13 mouse cellular contexts compared by ENCODE assay signal in the genomic region with DNA sequence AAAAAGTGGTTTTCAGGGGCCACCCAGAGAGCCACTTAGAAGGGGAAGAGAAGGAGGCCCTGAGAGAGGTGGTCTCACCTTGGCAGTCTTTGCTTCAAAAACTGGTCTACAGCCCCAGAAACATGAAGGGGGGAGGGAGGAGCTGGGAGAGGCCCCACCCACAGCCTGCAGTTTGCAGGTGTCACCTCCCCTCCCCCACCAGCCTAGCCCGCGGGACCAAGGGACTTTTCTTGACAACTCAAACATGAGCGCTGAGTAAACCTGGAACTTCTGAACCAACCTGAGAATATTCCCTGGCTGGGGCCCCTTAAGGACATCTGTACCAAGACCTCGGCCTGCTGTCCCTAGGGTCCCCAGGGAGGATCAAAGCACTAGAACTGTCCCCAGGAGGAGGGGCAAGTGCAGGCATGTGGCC. TPM values are rescaled to one million over a fixed set of nuclear protein-coding genes. Genes with fewer than 3 reads are reported as not detected.
A peak's percentile ranks its signal among the peaks of the same experiment; 100 is the strongest.
DNase-seq lines count a peak whose midpoint lies in the region; ATAC-seq and TF ChIP-seq lines count a peak whose summit lies in the region.
"Had no signal": no experiment of that assay in that cellular context is flagged by ENCODE, and none has a peak within 500 bp of the region (broad histone marks: within the 10 kb centered on the region; RNA-seq: fewer than 3 reads in every experiment).

No protein-coding gene starts in this region.

- H3K9me3 ChIP-seq in CH12.LX (replicated peaks; ENCODE audit: low read length) = peaks cover 7% of the 10 kb centered on the region
- H3K9me3 ChIP-seq in heart, embryonic 12.5 days (replicated peaks) = 0 out of 2 replicates have a peak, but pooled peaks cover 3% of the 10 kb centered on the region

- no peaks in the 10 kb centered on the region for H3K27me3 ChIP-seq in CH12.LX (replicated peaks)
- no peaks in the 10 kb centered on the region for H3K27me3 ChIP-seq in thymus, adult 2 months (ENCODE audit: control insufficient read depth, insufficient read depth, low read length)
- H3K27me3 ChIP-seq in heart, embryonic 12.5 days (replicated peaks) = no peaks in the 10 kb centered on the region

- peak overlapping the region; percentile 86 to 99 (median 94) for H3K4me3 ChIP-seq in CH12.LX (replicated peaks in 1 of 3; ENCODE audit: low read depth in 2 of 3, low read length in 2 of 3, poor library complexity in 1 of 3)
- H3K4me3 ChIP-seq in thymus, adult 2 months (ENCODE audit: control insufficient read depth, insufficient read depth, low read length) = peak overlapping the region; percentile 77
- H3K4me3 ChIP-seq in heart, embryonic 12.5 days = no peak overlapping the region
- H3K4me3 ChIP-seq: layer of hippocampus, adult 2 months had no signal

- peak; percentile 81 for DNase-seq in CD4-positive helper T cell, adult 2 months (ENCODE audit: low read depth, low spot score)
- peak; percentile 99 for DNase-seq in CH12.LX (ENCODE audit: extremely low read depth)
- peak; percentile 45 to 52 for DNase-seq in lung, postnatal 4 days
- DNase-seq in thymus, adult 2 months = peak; percentile 94
- no peak for DNase-seq in cerebellum, postnatal 25 days
- no peak for DNase-seq in adrenal gland, adult 18-20 months (ENCODE audit: low spot score in 2 of 2)
- DNase-seq: forebrain, postnatal 0 days; heart, adult 18-20 months; heart, postnatal 4 days; kidney, adult 18-20 months had no signal

- no peak for TF ChIP-seq CTCF in CH12.LX (conservative IDR thresholded peaks at IDR 0.05 in 1 of 2, IDR thresholded peaks at IDR 0.05 in 1 of 2; ENCODE audit: low read depth in 2 of 2, low read length in 2 of 2)
- 0 out of 2 replicates have a peak, but pooled peaks have one; percentile 36 for TF ChIP-seq CTCF in thymus, adult 2 months (IDR thresholded peaks at IDR 0.05; ENCODE audit: borderline replicate concordance, control insufficient read depth, extremely low read depth, insufficient read depth, low read length, poor library complexity)

- ATAC-seq in heart, embryonic 12.5 days (ENCODE audit: insufficient number of reproducible peaks, low FRiP score) = no peak
- ATAC-seq: forebrain, postnatal 0 days had no signal

- peak overlapping the region; percentile 100 for H3K27ac ChIP-seq in CH12.LX (ENCODE audit: insufficient read depth, low read depth)
- H3K27ac ChIP-seq in thymus, adult 2 months (ENCODE audit: control insufficient read depth, insufficient read depth, low read length) = peak overlapping the region; percentile 96
- H3K27ac ChIP-seq in heart, embryonic 12.5 days (ENCODE audit: poor library complexity, severe bottlenecking) = no peak overlapping the region
- H3K27ac ChIP-seq: layer of hippocampus, adult 2 months had no signal

- H3K79me2 ChIP-seq in CH12.LX (replicated peaks; ENCODE audit: control insufficient read depth, extremely low read depth, insufficient read depth, poor library complexity, severe bottlenecking) = peaks cover 68% of the 10 kb centered on the region

- in situ Hi-C loops in CH12.LX (cut with MboI; ENCODE audit: low pct_ligation_motif_present, low pct_unique_long_range_greater_than_20kb, low sequenced_read_pairs) = no loop called here

- peak overlapping the region; percentile 41; the same call in 1 of the 2 replicates for H3K4me2 ChIP-seq in CH12.LX (ENCODE audit: insufficient read depth, low read depth, poor library complexity, severe bottlenecking)
- H3K4me2 ChIP-seq in heart, embryonic 12.5 days = no peak overlapping the region

- TF ChIP-seq RAD21 in CH12.LX (IDR thresholded peaks at IDR 0.05; ENCODE audit: low read depth, low read length) = no peak; the same call in 1 of the 2 replicates

- peaks cover 43 to 56% of the 10 kb centered on the region in 2 experiments for H3K36me3 ChIP-seq in CH12.LX (replicated peaks in 1 of 2; ENCODE audit: control insufficient read depth in 1 of 2, insufficient read depth in 1 of 2, low read length in 1 of 2)
- H3K36me3 ChIP-seq in thymus, adult 2 months (ENCODE audit: control insufficient read depth, insufficient read depth, low read length) = peaks cover 5% of the 10 kb centered on the region; the same call in 1 of the 2 replicates
- H3K36me3 ChIP-seq in heart, embryonic 12.5 days = no peaks in the 10 kb centered on the region

- dilution Hi-C loops in CH12.LX (cut with MboI; ENCODE audit: extremely low pct_ligation_motif_present, extremely low pct_unique_long_range_greater_than_20kb, low sequenced_read_pairs) = no loop called here

- WGBS in thymus, adult 2 months = 9% methylated on average over 4 of the region's 4 CpGs
- whole genome bisulfite sequencing in heart, embryonic 12.5 days = 54% methylated on average over 4 of the region's 4 CpGs

- TF ChIP-seq EP300 in CH12.LX (IDR thresholded peaks at IDR 0.05; ENCODE audit: low read length) = peak; percentile 99

- TF ChIP-seq POLR2A in CH12.LX (IDR thresholded peaks at IDR 0.05; ENCODE audit: low read depth, low read length) = peak; percentile 79
- peak; percentile 38; the same call in 1 of the 2 replicates for TF ChIP-seq POLR2A in thymus, adult 2 months (IDR thresholded peaks at IDR 0.05; ENCODE audit: control insufficient read depth, extremely low read depth, insufficient read depth, low read length, poor library complexity)

- H3K9ac ChIP-seq in CH12.LX (ENCODE audit: insufficient read depth, low read depth) = peak overlapping the region; percentile 97
- no peak overlapping the region for H3K9ac ChIP-seq in heart, embryonic 12.5 days
- H3K9ac ChIP-seq: forebrain, postnatal 0 days had no signal

- peaks cover 4 to 48% of the 10 kb centered on the region in 2 experiments for H3K4me1 ChIP-seq in CH12.LX (ENCODE audit: control insufficient read depth in 1 of 2, insufficient read depth in 2 of 2)
- peaks cover 74% of the 10 kb centered on the region for H3K4me1 ChIP-seq in thymus, adult 2 months (replicated peaks; ENCODE audit: control insufficient read depth, insufficient read depth, low read length)
- H3K4me1 ChIP-seq in heart, embryonic 12.5 days (replicated peaks) = peaks cover 10% of the 10 kb centered on the region

TF ChIP-seq in CH12.LX, 34 proteins besides CTCF, POLR2A, EP300 and RAD21 (continues in another document):
- TF ChIP-seq UBTF (IDR thresholded peaks at IDR 0.05; ENCODE audit: low read depth, low read length) (no peak), MYC (IDR thresholded peaks at IDR 0.05; ENCODE audit: low read depth, low read length) (peak; percentile 85; the same call in 1 of the 2 replicates), POLR2AphosphoS2 (IDR thresholded peaks at IDR 0.05; ENCODE audit: low read depth, low read length) (no peak; the same call in none of the 2 replicates), MAZ (IDR thresholded peaks at IDR 0.05; ENCODE audit: low read depth, low read length) (peak; percentile 99), ZKSCAN1 (IDR thresholded peaks at IDR 0.05; ENCODE audit: borderline replicate concordance, low read depth, low read length) (no peak), CHD1 (IDR thresholded peaks at IDR 0.05; ENCODE audit: low read depth, low read length) (peak; percentile 95; the same call in 1 of the 2 replicates), RCOR1 (conservative IDR thresholded peaks at IDR 0.05; ENCODE audit: low read depth, low read length) (peak; percentile 98), CHD2 (IDR thresholded peaks at IDR 0.05; ENCODE audit: low read length) (peak; percentile 97), TCF12 (IDR thresholded peaks at IDR 0.05; ENCODE audit: low read depth, low read length) (peak; percentile 100), HCFC1 (IDR thresholded peaks at IDR 0.05; ENCODE audit: low read depth, low read length) (peak; percentile 32; the same call in 1 of the 2 replicates), USF1 (IDR thresholded peaks at IDR 0.05; ENCODE audit: low read depth, low read length) (0 out of 2 replicates have a peak, but pooled peaks have one; percentile 18), JUND (conservative IDR thresholded peaks at IDR 0.05; ENCODE audit: low read depth, low read length) (peak; percentile 88), SIN3A (IDR thresholded peaks at IDR 0.05; ENCODE audit: low read length) (peak; percentile 95), NELFE (IDR thresholded peaks at IDR 0.05; ENCODE audit: low read depth, low read length) (peak; percentile 57), BHLHE40 (IDR thresholded peaks at IDR 0.05; ENCODE audit: low read depth, low read length) (peak; percentile 97), JUN (IDR thresholded peaks at IDR 0.05; ENCODE audit: insufficient read depth, low read depth, low read length) (peak; percentile 92), KAT2A (IDR thresholded peaks at IDR 0.05; ENCODE audit: insufficient replicate concordance, low read length) (peak; percentile 82; the same call in 1 of the 2 replicates), USF2 (conservative IDR thresholded peaks at IDR 0.05; ENCODE audit: low read depth, low read length) (no peak), ZMIZ1 (IDR thresholded peaks at IDR 0.05; ENCODE audit: low read depth, low read length) (no peak; the same call in 1 of the 2 replicates), ELF1 (IDR thresholded peaks at IDR 0.05; ENCODE audit: low read depth, low read length) (peak; percentile 59), MAX (IDR thresholded peaks at IDR 0.05; ENCODE audit: low read length) (peak; percentile 88; the same call in 1 of the 2 replicates), TBP (conservative IDR thresholded peaks at IDR 0.05; ENCODE audit: low read depth, low read length) (peak; percentile 87), MAFK (IDR thresholded peaks at IDR 0.05; ENCODE audit: insufficient replicate concordance, low read length) (peak; percentile 88), MXI1 (IDR thresholded peaks at IDR 0.05; ENCODE audit: low read depth, low read length) (no peak), SMC3 (IDR thresholded peaks at IDR 0.05; ENCODE audit: low read depth, low read length) (peak; percentile 9; the same call in 1 of the 2 replicates), IRF4 (IDR thresholded peaks at IDR 0.05; ENCODE audit: low read depth, low read length) (peak; percentile 100), ZC3H11A (IDR thresholded peaks at IDR 0.05; ENCODE audit: low read depth, low read length) (no peak)

RNA-seq across cellular contexts. Expression of a gene that starts 2.5 kb away (rescaled TPM):
- total RNA-seq in CH12.LX (2012; rRNA removed) (129 and 142 TPM in 2 replicates), CH12.LX (2014; rRNA removed) (95.5 and 103 TPM in 2 replicates)
- polyA plus RNA-seq in CH12.LX (2012; ENCODE audit: insufficient read length, low read depth) = 191 and 252 TPM in 2 replicates
- 177 and 188 TPM in 2 replicates for polyA plus RNA-seq in thymus, adult 2 months (2012; rRNA removed)
- 0.18 and 0.23 TPM in 2 replicates for polyA plus RNA-seq in heart, embryonic 12.5 days (2016; fragmentation: Nextera tagmentation; extraction: Ambion mirVana)
- under 1 TPM; 0.40 to 0.74 TPM for total RNA-seq in adrenal gland, adult 18-20 months (2021)
- total RNA-seq: MEL had no signal

RNA-seq across cellular contexts. Expression of a gene that starts 53.8 kb away (rescaled TPM):
- total RNA-seq in CH12.LX (2012; rRNA removed) (15.8 and 18.2 TPM in 2 replicates), CH12.LX (2014; rRNA removed) (20.7 and 26.4 TPM in 2 replicates)
- polyA plus RNA-seq in CH12.LX (2012; ENCODE audit: insufficient read length, low read depth) = 25.4 and 27.4 TPM in 2 replicates
- polyA plus RNA-seq in thymus, adult 2 months (2012; rRNA removed) = 141 and 189 TPM in 2 replicates
- polyA plus RNA-seq in heart, embryonic 12.5 days (2016; fragmentation: Nextera tagmentation; extraction: Ambion mirVana) = 3.5 and 3.8 TPM in 2 replicates
- total RNA-seq in adrenal gland, adult 18-20 months (2021) = 100 to 1,000 TPM in 1 of 2 experiments, 10 to 100 TPM in 1; 39.6 to 199 TPM

Comparison
In these comparisons a context has a peak if more than half of its experiments do, and no peak if none do; other contexts are left out.
1. DNase-seq: peak in CD4-positive helper T cell, adult 2 months (single experiment), CH12.LX (single experiment), lung, postnatal 4 days (2 of 2) and thymus, adult 2 months (single experiment); none in cerebellum, postnatal 25 days (0 of 2) and adrenal gland, adult 18-20 months (0 of 2).
2. RNA of a gene that starts 2.5 kb away (polyA plus RNA-seq): 191 to 252 TPM in CH12.LX and 177 to 188 TPM in thymus, adult 2 months; 0.18 to 0.23 TPM in heart, embryonic 12.5 days; every median in the first group is over 100 times any median in the second.